Mouse (Mus musculus): ENCODE measurements at regions not wholly inside any gene's neighbourhood (a gene's known extent, or its start where the extent isn't known, plus 50 kb on each side); places are given as distances from the start of the nearest gene placed in this dataset.
A peak's percentile ranks its signal among the peaks of the same experiment; 100 is the strongest.

DNA sequence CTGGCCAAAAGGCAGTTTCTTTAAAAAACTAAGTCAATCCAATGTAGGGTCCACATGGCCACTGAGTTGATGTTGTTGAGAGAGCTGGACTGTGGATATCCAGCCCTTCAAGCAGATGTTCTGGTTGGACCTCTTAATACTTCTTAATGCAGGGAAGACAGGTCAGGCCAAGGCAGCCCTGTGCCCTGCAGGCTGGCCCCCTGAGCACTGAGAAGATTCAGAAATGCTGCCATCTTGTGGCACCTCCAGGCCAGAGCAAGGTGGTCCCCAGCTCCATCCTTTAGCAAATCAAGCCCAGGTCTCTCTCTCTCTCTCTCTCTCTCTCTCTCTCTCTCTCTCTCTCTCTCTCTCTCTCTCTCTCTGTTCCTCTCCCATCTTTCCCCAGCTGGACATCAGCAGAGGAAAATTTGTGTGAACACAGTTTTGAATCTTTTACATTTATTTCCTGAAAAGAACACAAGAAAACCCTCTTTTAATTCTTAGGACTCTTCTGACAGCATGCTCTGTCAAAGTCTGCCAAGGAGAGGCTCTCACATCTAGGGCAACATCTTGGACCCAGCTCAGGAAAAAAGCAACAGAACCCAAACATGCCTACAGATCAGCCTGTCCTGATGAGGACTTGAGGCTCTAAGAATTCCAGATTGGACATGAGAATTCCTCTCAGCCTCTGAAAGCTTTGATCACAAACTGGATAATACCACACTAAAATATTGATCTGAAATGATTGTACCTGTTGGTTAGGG, 85.0 kb upstream of the Habp2 start:
- no peak for TF ChIP-seq EP300 (IDR thresholded peaks at IDR 0.05)
- TF ChIP-seq CTCF (IDR thresholded peaks at IDR 0.05), result peak; percentile 70
